Mouse (Mus musculus) midbrain, embryonic 10.5 days (tissue): ENCODE data around the gene Mtif2. TPM values are rescaled to one million over a fixed set of nuclear protein-coding genes. Genes with fewer than 3 reads are reported as not detected.

Source experiments
- DNase-seq: peaks from one replicate; pipeline ENCODE4 v3.0.0-alpha.2; 2017; ENCODE audit warnings: low spot score
- H3K27ac ChIP-seq: fragments of 300-500 bp; sonication (generic); replicated peaks from 2 replicates; pipeline ENCODE4 v1.5.1; 2016; ENCODE audit warnings: mild to moderate bottlenecking
- H3K27me3 ChIP-seq: fragments of 300-500 bp; sonication (generic); 2 replicates; pipeline ENCODE4 v1.6.1; 2016; ENCODE audit warnings: low read depth, mild to moderate bottlenecking; ENCODE audit not compliant: poor library complexity, severe bottlenecking
- H3K36me3 ChIP-seq: fragments of 300-500 bp; sonication (generic); 2 replicates; pipeline ENCODE4 v1.6.1; 2016; ENCODE audit warnings: mild to moderate bottlenecking, moderate library complexity
- H3K4me1 ChIP-seq: fragments of 300-500 bp; sonication (generic); 2 replicates; pipeline ENCODE4 v1.6.1; 2016
- H3K4me3 ChIP-seq: fragments of 300-500 bp; sonication (generic); 2 replicates; pipeline ENCODE4 v1.5.1; 2016; ENCODE audit warnings: mild to moderate bottlenecking, moderate library complexity
- H3K9me3 ChIP-seq: fragments of 300-500 bp; sonication (generic); replicated peaks from 2 replicates; pipeline ENCODE4 v1.6.1; 2016; ENCODE audit warnings: mild to moderate bottlenecking
- polyA plus RNA-seq: library from polyadenylated mRNA; unstranded; fragments of >200 nt; fragmentation: Nextera tagmentation; extraction: Ambion mirVana; gene quantifications from 2 replicates; pipeline ENCODE4 v1.2.1, GENCODE M21; 2016

The Mtif2 gene
- polyA plus RNA-seq, 1 experiment from 2014 or later: 46.6 TPM

DNA sequence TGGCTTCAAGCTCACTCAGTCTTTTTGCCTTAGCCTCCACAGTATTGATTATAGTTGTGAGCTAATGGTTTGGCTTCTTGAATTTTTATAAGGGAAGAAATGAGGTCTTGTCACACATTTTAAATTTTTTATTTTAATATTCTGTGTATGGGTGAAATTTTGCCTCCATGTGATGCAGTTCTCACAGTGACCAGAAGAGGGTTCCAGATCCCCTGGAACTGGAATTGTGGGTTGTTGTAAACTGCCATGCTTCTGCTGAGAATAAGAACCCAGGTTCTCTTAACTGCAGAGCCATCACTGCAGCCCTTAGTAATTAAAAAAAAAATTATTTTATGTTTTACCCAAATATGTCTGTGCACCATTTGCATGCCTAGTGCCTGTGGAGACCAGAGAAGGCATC, 53.4 kb downstream of the Mtif2 start:
- no peak overlapping the region for H3K27ac ChIP-seq
- no peaks in the 10 kb centered on the region for H3K4me1 ChIP-seq
- no peaks in the 10 kb centered on the region for H3K27me3 ChIP-seq
- DNase-seq: no peak
- H3K4me3 ChIP-seq: no peak overlapping the region
- no peaks in the 10 kb centered on the region for H3K36me3 ChIP-seq
- H3K9me3 ChIP-seq: no peaks in the 10 kb centered on the region

Other genes starting within 250 kb of the Mtif2 start
- gene Ccdc88a, start 152.8 kb upstream of the Mtif2 start, polyA plus RNA-seq: 35.9 and 43.2 TPM in 2 replicates
- 19.6 and 19.8 TPM in 2 replicates for gene Prorsd1, start 11.4 kb upstream of the Mtif2 start, polyA plus RNA-seq
- 0.12 and 0.47 TPM in 2 replicates for gene Clhc1, start 21.5 kb downstream of the Mtif2 start, polyA plus RNA-seq
- 887 and 1,041 TPM in 2 replicates for gene Rps27a, start 21.7 kb downstream of the Mtif2 start, polyA plus RNA-seq
- gene Rtn4, start 166.5 kb downstream of the Mtif2 start, polyA plus RNA-seq: 65.8 and 71.1 TPM in 2 replicates